Mouse (Mus musculus) adrenal gland, postnatal 25 days (tissue): Measurements from ENCODE around the gene Ankrd6. TPM values are rescaled to one million over a fixed set of nuclear protein-coding genes. Genes with fewer than 3 reads are reported as not detected.

ENCODE experiments used
- DNase-seq: peaks from one replicate; pipeline ENCODE4 v3.0.0; 2021; ENCODE audit warnings: mixed read lengths
- total RNA-seq: library from RNA; stranded (reverse); gene quantifications from 2 replicates; pipeline ENCODE4 v1.2.3, GENCODE M21; 2021

The Ankrd6 gene
- total RNA-seq, 1 experiment from 2014 or later = 4.8 TPM

- no peak for DNase-seq
Measured at GRCm38 (mm10) chr4:32951035-32951940, 647 bp upstream of the Ankrd6 start.

- no peak for DNase-seq
Measured at GRCm38 (mm10) chr4:32948696-32949095, 1.9 kb downstream of the Ankrd6 start.

- DNase-seq = no peak
Measured at GRCm38 (mm10) chr4:32947631-32948030, 3.0 kb downstream of the Ankrd6 start.

- DNase-seq = no peak
Measured at GRCm38 (mm10) chr4:32940984-32941383, 9.7 kb downstream of the Ankrd6 start.

- DNase-seq = no peak
Measured at GRCm38 (mm10) chr4:32939964-32940363, 10.7 kb downstream of the Ankrd6 start.

GRCm38 (mm10) chr4:32939521-32939920 is 11.1 kb downstream of the Ankrd6 start:
- no peak for DNase-seq

- no peak for DNase-seq
Measured at GRCm38 (mm10) chr4:32936762-32937341, 13.8 kb downstream of the Ankrd6 start.

- DNase-seq = no peak
Measured at GRCm38 (mm10) chr4:32932056-32932455, 18.6 kb downstream of the Ankrd6 start.

GRCm38 (mm10) chr4:32929750-32930149 is 20.9 kb downstream of the Ankrd6 start:
- no peak for DNase-seq

- DNase-seq = no peak
Measured at GRCm38 (mm10) chr4:32928692-32929448, 21.8 kb downstream of the Ankrd6 start.

- no peak for DNase-seq
Measured at GRCm38 (mm10) chr4:32923891-32924294, 26.7 kb downstream of the Ankrd6 start.

GRCm38 (mm10) chr4:32923436-32923835 is 27.2 kb downstream of the Ankrd6 start:
- no peak for DNase-seq

- DNase-seq = no peak
Measured at GRCm38 (mm10) chr4:32922871-32923270, 27.8 kb downstream of the Ankrd6 start.

- DNase-seq = no peak
Measured at GRCm38 (mm10) chr4:32920863-32921262, 29.8 kb downstream of the Ankrd6 start.

- no peak for DNase-seq
Measured at GRCm38 (mm10) chr4:32918571-32918970, 32.1 kb downstream of the Ankrd6 start.

GRCm38 (mm10) chr4:32916689-32917385 is 33.8 kb downstream of the Ankrd6 start:
- DNase-seq = no peak

GRCm38 (mm10) chr4:32915928-32916327 is 34.7 kb downstream of the Ankrd6 start:
- no peak for DNase-seq

- DNase-seq = no peak
Measured at GRCm38 (mm10) chr4:32909996-32910395, 40.6 kb downstream of the Ankrd6 start.

GRCm38 (mm10) chr4:32909241-32909979 is 41.2 kb downstream of the Ankrd6 start:
- no peak for DNase-seq

- no peak for DNase-seq
Measured at GRCm38 (mm10) chr4:32907631-32908030, 43.0 kb downstream of the Ankrd6 start.

GRCm38 (mm10) chr4:32906627-32907026 is 44.0 kb downstream of the Ankrd6 start:
- peak; percentile 76 for DNase-seq

GRCm38 (mm10) chr4:32905913-32906312 is 44.7 kb downstream of the Ankrd6 start:
- DNase-seq = no peak
